Mouse (Mus musculus): ENCODE data around the gene Syt17.

GRCm38 (mm10) chr7:118375341-118375740 lies 72.7 kb downstream of the Syt17 start:
- TF ChIP-seq CTCF (IDR thresholded peaks at IDR 0.05; ENCODE audit: low read depth), result no peak
- TF ChIP-seq EP300 (IDR thresholded peaks at IDR 0.05; ENCODE audit: low read depth), result no peak
